Mouse (Mus musculus) hindbrain, embryonic 10.5 days (tissue): ENCODE results near the gene Unc13b. TPM values are rescaled to one million over a fixed set of nuclear protein-coding genes. Genes with fewer than 3 reads are reported as not detected.

Experiments
- DNase-seq: peaks from one replicate; pipeline ENCODE4 v3.0.0-alpha.2; 2017; ENCODE audit warnings: low spot score
- H3K27ac ChIP-seq: fragments of 300-500 bp; sonication (generic); 2 replicates; pipeline ENCODE4 v1.5.1; 2016; ENCODE audit warnings: mild to moderate bottlenecking, moderate library complexity
- H3K27me3 ChIP-seq: fragments of 300-500 bp; sonication (generic); 2 replicates; pipeline ENCODE4 v1.6.1; 2016; ENCODE audit warnings: mild to moderate bottlenecking; ENCODE audit not compliant: poor library complexity, insufficient read depth, severe bottlenecking
- H3K36me3 ChIP-seq: fragments of 300-500 bp; sonication (generic); 2 replicates; pipeline ENCODE4 v1.6.1; 2016; ENCODE audit warnings: mild to moderate bottlenecking, moderate library complexity
- H3K4me1 ChIP-seq: fragments of 300-500 bp; sonication (generic); replicated peaks from 2 replicates; pipeline ENCODE4 v1.6.1; 2016; ENCODE audit warnings: mild to moderate bottlenecking
- H3K4me3 ChIP-seq: fragments of 300-500 bp; sonication (generic); 2 replicates; pipeline ENCODE4 v1.5.1; 2016; ENCODE audit warnings: mild to moderate bottlenecking, moderate library complexity
- H3K9me3 ChIP-seq: fragments of 300-500 bp; sonication (generic); 2 replicates; pipeline ENCODE4 v1.6.1; 2016; ENCODE audit warnings: mild to moderate bottlenecking, moderate library complexity
- WGBS: fragments of 180-500 bp; shearing (Covaris S2); methylation state at CpG from one replicate; pipeline ENCODE4 v1.1.7; 2016; 5-methylcytosine and 5-hydroxymethylcytosine counted together
- polyA plus RNA-seq: library from polyadenylated mRNA; unstranded; fragments of >200 nt; fragmentation: Nextera tagmentation; extraction: Ambion mirVana; gene quantifications from 2 replicates; pipeline ENCODE4 v1.2.1, GENCODE M21; 2016

The Unc13b gene
- polyA plus RNA-seq, 1 experiment from 2014 or later, result 14.8 TPM

DNA sequence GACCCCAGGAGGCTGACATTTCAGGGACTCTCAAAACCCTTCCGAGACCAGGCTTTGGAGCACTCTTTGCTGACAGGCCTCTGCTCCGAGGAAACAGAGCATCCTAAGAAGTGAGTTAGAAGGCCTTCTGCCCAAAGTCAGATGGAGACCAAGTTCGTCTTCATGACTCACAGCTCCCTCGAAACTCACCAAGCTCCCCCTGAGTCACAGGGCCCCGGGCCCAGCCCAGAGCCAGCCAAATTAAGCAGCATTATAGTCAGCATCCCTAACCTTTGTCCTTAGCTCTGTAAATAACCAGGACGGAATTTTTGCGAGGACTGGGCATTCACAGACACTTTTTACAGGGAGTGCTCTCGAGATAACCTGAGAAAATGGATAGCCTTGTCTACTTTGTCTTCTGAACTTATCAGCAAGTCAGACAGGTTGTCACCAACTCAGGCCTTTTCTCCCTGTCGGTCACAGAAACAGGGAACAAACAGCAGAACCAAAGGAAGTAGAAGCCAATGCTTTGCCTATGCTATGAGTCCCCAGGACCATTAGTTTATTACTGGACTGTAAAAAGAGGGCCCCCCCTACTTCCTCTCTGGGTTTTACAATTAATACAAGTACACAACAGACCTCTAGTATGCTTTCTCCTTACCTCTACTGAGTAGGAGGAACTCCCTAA lies 17.7 kb upstream of the Unc13b start:
- peak overlapping the region; percentile 74; the same call in 1 of the 2 replicates for H3K4me3 ChIP-seq
- no peaks in the 10 kb centered on the region for H3K27me3 ChIP-seq
- no peak for DNase-seq
- peak overlapping the region; percentile 77 for H3K27ac ChIP-seq
- WGBS, result 76% methylated on average over 9 of the region's 9 CpGs
- peaks cover 13% of the 10 kb centered on the region for H3K36me3 ChIP-seq
- no peaks in the 10 kb centered on the region for H3K9me3 ChIP-seq
- H3K4me1 ChIP-seq, result peaks cover 70% of the 10 kb centered on the region

- H3K9me3 ChIP-seq, result no peaks in the 10 kb centered on the region
- H3K36me3 ChIP-seq, result no peaks in the 10 kb centered on the region
- peaks cover 74% of the 10 kb centered on the region for H3K4me1 ChIP-seq
- peak overlapping the region; percentile 64 for H3K4me3 ChIP-seq
- peak overlapping the region; percentile 94 for H3K27ac ChIP-seq
- no peaks in the 10 kb centered on the region for H3K27me3 ChIP-seq
- DNase-seq, result peak; percentile 90
- WGBS, result 12% methylated on average over 7 of the region's 7 CpGs
Measured at GRCm38 (mm10) chr4:43043644-43044357, 15.0 kb upstream of the Unc13b start.

DNA sequence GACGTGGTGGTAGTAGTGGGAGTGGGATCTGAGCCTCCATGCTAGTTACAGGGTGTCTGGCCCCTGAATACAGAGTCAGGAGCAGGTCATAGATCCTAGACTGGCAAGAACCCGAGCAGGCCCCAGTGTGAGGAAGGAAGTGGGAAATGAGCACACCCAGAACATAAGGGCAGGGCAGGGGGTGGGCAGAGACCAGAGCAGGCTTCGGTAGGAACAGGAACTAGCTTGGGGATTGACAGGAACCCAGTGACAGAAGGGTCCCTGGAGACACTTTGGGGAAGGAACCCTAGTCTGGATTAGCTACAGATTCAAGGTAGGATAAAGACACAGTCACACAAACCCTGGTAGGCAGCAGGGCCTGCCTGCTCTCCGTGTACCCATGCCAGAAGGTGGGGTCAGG lies 14.1 kb upstream of the Unc13b start:
- H3K4me3 ChIP-seq, result peak overlapping the region; percentile 64
- no peaks in the 10 kb centered on the region for H3K9me3 ChIP-seq
- DNase-seq, result peak; percentile 22
- H3K36me3 ChIP-seq, result no peaks in the 10 kb centered on the region
- peaks cover 66% of the 10 kb centered on the region for H3K4me1 ChIP-seq
- H3K27ac ChIP-seq, result peak overlapping the region; percentile 94
- H3K27me3 ChIP-seq, result no peaks in the 10 kb centered on the region
- 15% methylated on average over 4 of the region's 4 CpGs for WGBS

- WGBS, result 6% methylated on average over 13 of the region's 13 CpGs
- H3K4me3 ChIP-seq, result peak overlapping the region; percentile 64
- H3K27me3 ChIP-seq, result no peaks in the 10 kb centered on the region
- H3K36me3 ChIP-seq, result no peaks in the 10 kb centered on the region
- H3K27ac ChIP-seq, result peak overlapping the region; percentile 94
- no peak for DNase-seq
- no peaks in the 10 kb centered on the region for H3K9me3 ChIP-seq
- H3K4me1 ChIP-seq, result peaks cover 61% of the 10 kb centered on the region
Measured at GRCm38 (mm10) chr4:43045285-43045658, 13.5 kb upstream of the Unc13b start.

- WGBS, result under 1% methylated on average over 33 of the region's 33 CpGs
- H3K27me3 ChIP-seq, result no peaks in the 10 kb centered on the region
- no peaks in the 10 kb centered on the region for H3K9me3 ChIP-seq
- no peaks in the 10 kb centered on the region for H3K36me3 ChIP-seq
- DNase-seq, result peak; percentile 99
- H3K4me3 ChIP-seq, result peak within 1 kb of the TSS; percentile 64
- peak within 1 kb of the TSS; percentile 94 for H3K27ac ChIP-seq
- H3K4me1 ChIP-seq, result peaks cover 56% of the 10 kb centered on the region
Measured at GRCm38 (mm10) chr4:43045659-43046302, 13.0 kb upstream of the Unc13b start, which contains the start of gene Fam214b. Gene Fam214b, minus strand, starts transcription at chr4:43046220.

DNA sequence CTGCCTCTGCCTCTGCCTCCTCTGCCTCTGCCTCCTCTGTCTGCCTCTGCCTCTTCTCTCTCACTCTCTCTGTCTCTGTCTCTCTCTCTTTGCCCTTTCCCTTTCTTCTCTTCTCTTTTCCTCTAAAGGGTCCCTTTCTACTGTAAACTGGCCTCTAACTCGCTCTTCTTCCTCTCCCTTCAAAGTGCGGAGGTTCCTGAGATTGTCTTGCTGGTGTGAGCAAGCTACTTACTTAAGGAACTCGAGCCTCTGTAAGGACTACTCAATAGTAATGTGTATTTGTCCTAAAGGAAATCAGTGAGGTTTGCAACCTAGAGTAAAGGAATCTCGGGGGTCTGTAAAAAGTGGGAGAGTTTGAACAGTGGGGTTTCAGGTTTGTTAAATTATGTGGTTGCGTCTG lies 12.1 kb upstream of the Unc13b start:
- Histone ChIP-seq H3K27me3 (no peaks in the 10 kb centered on the region), H3K36me3 (no peaks in the 10 kb centered on the region), H3K4me1 (peaks cover 51% of the 10 kb centered on the region), H3K4me3 (peak overlapping the region; percentile 64; the same call in 1 of the 2 replicates), H3K9me3 (no peaks in the 10 kb centered on the region), H3K27ac (no peak overlapping the region)
- no peak for DNase-seq
- WGBS, result 63% methylated on average over 5 of the region's 5 CpGs

GRCm38 (mm10) chr4:43047231-43047630 lies 11.5 kb upstream of the Unc13b start:
- H3K27ac ChIP-seq, result peak overlapping the region; percentile 72
- no peaks in the 10 kb centered on the region for H3K9me3 ChIP-seq
- H3K27me3 ChIP-seq, result no peaks in the 10 kb centered on the region
- 9% methylated on average over 5 of the region's 5 CpGs for WGBS
- H3K4me3 ChIP-seq, result peak overlapping the region; percentile 23; the same call in 1 of the 2 replicates
- H3K4me1 ChIP-seq, result peaks cover 51% of the 10 kb centered on the region
- no peaks in the 10 kb centered on the region for H3K36me3 ChIP-seq
- peak; percentile 62 for DNase-seq

GRCm38 (mm10) chr4:43052627-43053026 lies 6.1 kb upstream of the Unc13b start:
- 11% methylated on average over 4 of the region's 4 CpGs for WGBS
- Histone ChIP-seq H3K27me3 (no peaks in the 10 kb centered on the region; the same call in 1 of the 2 replicates), H3K36me3 (no peaks in the 10 kb centered on the region), H3K4me1 (peaks cover 4% of the 10 kb centered on the region), H3K4me3 (no peak overlapping the region), H3K27ac (no peak overlapping the region), H3K9me3 (no peaks in the 10 kb centered on the region)
- no peak for DNase-seq

DNA sequence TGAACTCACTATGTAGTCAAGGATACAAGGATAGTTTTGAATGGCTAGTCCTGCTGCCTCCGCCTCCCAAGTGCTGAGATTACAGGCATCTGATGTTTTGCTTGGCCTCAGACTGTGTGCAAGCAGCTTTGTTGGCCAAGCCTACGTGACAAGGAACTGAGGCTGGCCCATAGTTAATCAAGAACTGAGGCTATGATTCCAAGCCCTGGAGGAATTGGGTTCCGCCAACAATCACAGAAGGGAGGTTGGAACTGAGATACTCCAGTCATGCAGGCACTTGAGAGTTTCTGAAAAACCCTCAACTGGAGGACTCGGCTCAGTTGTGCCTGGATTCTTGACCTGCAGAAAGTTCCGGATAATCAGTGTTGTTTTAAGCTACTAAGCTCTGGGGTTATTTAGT lies 1.1 kb upstream of the Unc13b start:
- Histone ChIP-seq H3K27ac (no peak overlapping the region), H3K4me1 (peaks cover 5% of the 10 kb centered on the region; the same call in 1 of the 2 replicates)
- 93% methylated on average over 5 of the region's 5 CpGs for WGBS

DNA sequence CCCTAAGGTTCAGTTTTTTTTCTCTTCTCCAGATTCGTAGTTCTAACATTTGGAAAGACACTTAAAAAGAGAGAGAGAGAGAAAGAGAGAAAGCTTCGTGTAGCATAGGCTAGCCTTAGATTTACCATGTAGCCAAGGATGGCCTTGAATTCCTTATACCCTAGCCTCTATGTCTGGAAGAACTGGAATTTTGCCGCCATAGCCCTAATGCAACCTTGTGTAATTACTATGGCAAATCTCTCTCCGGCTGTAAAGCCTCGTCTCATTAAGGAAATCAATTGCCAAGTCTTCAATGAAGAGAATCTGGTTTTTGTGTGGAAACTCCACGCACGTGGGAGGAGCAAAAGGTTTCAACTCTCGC lies 381 bp upstream of the Unc13b start:
- Histone ChIP-seq H3K36me3 (no peaks in the 10 kb centered on the region), H3K9me3 (no peaks in the 10 kb centered on the region), H3K27ac (peak overlapping the region; percentile 93), H3K4me1 (peaks cover 5% of the 10 kb centered on the region; the same call in 1 of the 2 replicates), H3K27me3 (peaks cover 21% of the 10 kb centered on the region; the same call in 1 of the 2 replicates), H3K4me3 (peak overlapping the region; percentile 76)
- DNase-seq, result no peak
- 22% methylated on average over 8 of the region's 8 CpGs for WGBS

More for the DNA sequence above, 1.1 kb upstream of the Unc13b start:
- no peak overlapping the region for H3K4me3 ChIP-seq
- H3K36me3 ChIP-seq, result no peaks in the 10 kb centered on the region
- DNase-seq, result no peak
- H3K27me3 ChIP-seq, result peaks cover 21% of the 10 kb centered on the region; the same call in 1 of the 2 replicates
- no peaks in the 10 kb centered on the region for H3K9me3 ChIP-seq

DNA sequence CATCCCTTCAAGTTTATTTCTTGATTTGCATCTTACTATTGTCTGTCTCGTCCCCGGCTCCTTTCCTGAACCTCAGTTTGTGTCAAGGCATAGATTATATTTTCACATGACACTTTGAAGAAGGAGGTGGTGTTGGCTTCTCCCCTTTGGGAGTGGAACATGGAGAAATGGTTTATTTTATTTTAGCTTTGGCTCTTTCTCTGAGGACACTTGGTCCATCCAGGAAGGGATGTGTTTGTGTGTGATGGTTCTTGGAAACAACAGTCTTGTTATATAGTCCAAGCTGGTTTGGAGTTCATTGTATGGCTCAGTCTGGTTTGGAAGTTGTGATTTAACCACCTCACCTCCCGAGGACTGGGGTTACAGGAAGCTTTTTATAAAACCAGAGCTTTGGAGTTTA lies 944 bp downstream of the Unc13b start:
- Histone ChIP-seq H3K27me3 (peaks cover 21% of the 10 kb centered on the region; the same call in 1 of the 2 replicates), H3K27ac (peak overlapping the region; percentile 93; the same call in 1 of the 2 replicates), H3K4me3 (peak overlapping the region; percentile 76), H3K4me1 (peaks cover 5% of the 10 kb centered on the region; the same call in 1 of the 2 replicates), H3K36me3 (no peaks in the 10 kb centered on the region), H3K9me3 (no peaks in the 10 kb centered on the region)
- no peak for DNase-seq
- 41% methylated on average over 3 of the region's 3 CpGs for WGBS

DNA sequence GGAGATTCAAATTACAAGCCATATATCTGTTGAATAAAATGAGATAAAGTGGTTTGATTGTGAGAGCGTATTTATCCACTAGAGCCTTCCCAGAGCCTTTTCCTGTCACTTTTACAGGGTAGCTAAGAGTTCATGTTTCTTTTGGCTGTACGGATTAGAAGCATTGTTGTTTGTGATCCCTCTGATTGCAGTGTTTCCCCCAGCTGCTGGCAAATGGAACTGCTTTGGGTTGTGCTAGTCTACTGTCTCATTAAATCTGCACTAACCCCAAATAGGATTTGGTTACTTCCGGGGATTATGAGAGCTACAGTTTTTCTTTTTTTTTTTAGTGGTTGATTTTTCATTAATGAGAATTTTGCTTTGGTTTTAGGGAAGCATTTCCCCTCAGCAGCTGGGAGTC lies 1.5 kb downstream of the Unc13b start:
- Histone ChIP-seq H3K27ac (no peak overlapping the region), H3K27me3 (peaks cover 21% of the 10 kb centered on the region; the same call in 1 of the 2 replicates), H3K4me3 (no peak overlapping the region), H3K36me3 (no peaks in the 10 kb centered on the region), H3K9me3 (no peaks in the 10 kb centered on the region), H3K4me1 (peaks cover 5% of the 10 kb centered on the region; the same call in 1 of the 2 replicates)
- WGBS, result 75% methylated on average over 3 of the region's 3 CpGs
- DNase-seq, result no peak
